Mouse (Mus musculus) hindbrain, embryonic 16.5 days (tissue): ENCODE measurements around the gene Prelp. TPM values are rescaled to one million over a fixed set of nuclear protein-coding genes. Genes with fewer than 3 reads are reported as not detected.

Experiments used
- ATAC-seq: fragments of 200-750 bp; cut with Nextera tagmentation; 2 replicates; pipeline ENCODE4 v1.8.0; 2017; ENCODE audit warnings: moderate TSS enrichment, moderate library complexity
- H3K27ac ChIP-seq: fragments of 300-500 bp; sonication (generic); 2 replicates; pipeline ENCODE4 v1.5.1; 2014; ENCODE audit warnings: low read depth, mild to moderate bottlenecking, control low read depth, low read length, moderate library complexity
- H3K27me3 ChIP-seq: fragments of 300-500 bp; sonication (generic); replicated peaks from 2 replicates; pipeline ENCODE4 v1.6.1; 2014; ENCODE audit warnings: low read length; ENCODE audit not compliant: control insufficient read depth, insufficient read depth
- H3K36me3 ChIP-seq: fragments of 300-500 bp; sonication (generic); 2 replicates; pipeline ENCODE4 v1.6.1; 2014; ENCODE audit warnings: mild to moderate bottlenecking, low read length, moderate library complexity, mixed read lengths; ENCODE audit not compliant: control insufficient read depth, insufficient read depth
- H3K4me1 ChIP-seq: fragments of 300-500 bp; sonication (generic); 2 replicates; pipeline ENCODE4 v1.6.1; 2014; ENCODE audit warnings: low read depth, low read length; ENCODE audit not compliant: control insufficient read depth, insufficient read depth
- H3K4me2 ChIP-seq: fragments of 300-500 bp; sonication (generic); 2 replicates; pipeline ENCODE4 v1.6.1; 2014; ENCODE audit warnings: mild to moderate bottlenecking, low read length, control low read depth, moderate library complexity
- H3K4me3 ChIP-seq: fragments of 300-500 bp; sonication (generic); 2 replicates; pipeline ENCODE4 v1.5.1; 2014; ENCODE audit warnings: mild to moderate bottlenecking, low read length, control low read depth, moderate library complexity
- H3K9ac ChIP-seq: fragments of 300-500 bp; sonication (generic); 2 replicates; pipeline ENCODE4 v1.6.1; 2014; ENCODE audit warnings: low read depth, mild to moderate bottlenecking, control low read depth, low read length, moderate library complexity
- H3K9me3 ChIP-seq: fragments of 300-500 bp; sonication (generic); 2 replicates; pipeline ENCODE4 v1.6.1; 2014; ENCODE audit warnings: mild to moderate bottlenecking, low read length, moderate library complexity; ENCODE audit not compliant: control insufficient read depth
- WGBS: fragments of 180-500 bp; shearing (Covaris S2); extraction: QIAGEN DNeasy Blood & Tissue Kit; methylation state at CpG from one replicate; pipeline ENCODE4 v1.1.7; 2014; 5-methylcytosine and 5-hydroxymethylcytosine counted together
- polyA plus RNA-seq: library from polyadenylated mRNA; unstranded; fragments of >200 nt; fragmentation: Nextera tagmentation; extraction: Ambion mirVana; gene quantifications from 2 replicates; pipeline ENCODE4 v1.2.1, GENCODE M21; 2015

The Prelp gene
- polyA plus RNA-seq, 1 experiment from 2014 or later, result 12.0 TPM

DNA sequence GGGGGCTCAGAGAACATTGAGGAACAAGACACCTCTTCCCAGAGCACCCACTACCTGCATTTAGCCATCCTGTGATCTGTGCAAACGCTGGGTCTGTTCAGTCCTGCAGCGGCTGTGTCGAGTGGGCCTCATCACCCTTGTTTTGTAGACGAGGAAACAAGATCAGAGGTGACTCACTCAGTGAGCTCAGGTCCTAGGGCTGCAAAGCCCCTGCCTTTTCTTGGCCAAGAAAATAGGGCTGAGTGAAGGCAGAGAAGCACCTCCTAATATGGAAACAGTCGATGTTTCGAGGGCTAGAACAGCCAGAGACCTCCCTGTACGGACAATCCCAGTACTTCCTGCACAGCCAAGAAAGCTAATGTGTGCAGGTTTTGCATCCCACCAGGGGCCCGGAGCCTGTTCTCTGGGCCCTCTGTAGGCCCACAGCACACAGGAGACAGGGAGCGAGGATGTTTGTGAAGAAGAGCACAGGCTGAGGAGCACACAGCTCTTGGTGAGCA, 22.1 kb downstream of the Prelp start:
- H3K9me3 ChIP-seq, result no peaks in the 10 kb centered on the region
- H3K9ac ChIP-seq, result no peak overlapping the region
- H3K4me3 ChIP-seq, result no peak overlapping the region
- no peak for ATAC-seq
- H3K4me1 ChIP-seq, result 0 out of 2 replicates have a peak, but pooled peaks cover 3% of the 10 kb centered on the region
- no peaks in the 10 kb centered on the region for H3K36me3 ChIP-seq
- H3K27me3 ChIP-seq, result peaks cover 2% of the 10 kb centered on the region; the same call in 1 of the 2 replicates
- 82% methylated on average over 9 of the region's 9 CpGs for WGBS
- no peak overlapping the region for H3K27ac ChIP-seq
- no peak overlapping the region for H3K4me2 ChIP-seq

- no peak overlapping the region for H3K27ac ChIP-seq
- H3K4me1 ChIP-seq, result peaks cover 6% of the 10 kb centered on the region; the same call in 1 of the 2 replicates
- peaks cover 2% of the 10 kb centered on the region; the same call in 1 of the 2 replicates for H3K27me3 ChIP-seq
- 68% methylated on average over 6 of the region's 6 CpGs for WGBS
- H3K4me2 ChIP-seq, result no peak overlapping the region
- no peak for ATAC-seq
- H3K9ac ChIP-seq, result no peak overlapping the region; the same call in 1 of the 2 replicates
- no peaks in the 10 kb centered on the region for H3K36me3 ChIP-seq
- H3K4me3 ChIP-seq, result no peak overlapping the region
- no peaks in the 10 kb centered on the region for H3K9me3 ChIP-seq
These were observed 23.9 kb downstream of the Prelp start for GRCm38 (mm10) chr1:133897293-133897692.

DNA sequence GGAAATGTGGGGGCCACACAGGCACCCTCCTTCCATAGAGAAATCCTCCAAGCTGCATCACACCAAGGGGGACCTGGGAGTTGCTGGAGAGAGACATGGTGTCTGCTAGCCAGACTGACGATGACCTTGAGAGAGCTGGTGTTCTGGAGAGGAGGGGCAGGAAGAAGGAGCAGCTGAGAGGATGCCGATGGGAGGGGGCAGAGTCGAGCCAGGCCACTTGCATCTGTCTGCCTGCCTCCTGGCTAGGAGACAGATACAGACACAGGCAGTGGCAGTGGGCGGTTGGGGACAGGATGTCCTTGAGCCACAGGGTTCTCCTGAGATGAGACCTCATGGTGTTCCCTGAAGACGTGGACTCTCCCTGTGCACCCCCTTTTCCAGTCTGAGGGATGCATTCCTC, 29.7 kb downstream of the Prelp start:
- no peak for ATAC-seq
- Histone ChIP-seq H3K9me3 (no peaks in the 10 kb centered on the region), H3K4me3 (no peak overlapping the region), H3K27ac (no peak overlapping the region), H3K4me1 (peaks cover 40% of the 10 kb centered on the region), H3K27me3 (no peaks in the 10 kb centered on the region), H3K36me3 (no peaks in the 10 kb centered on the region), H3K9ac (no peak overlapping the region; the same call in 1 of the 2 replicates), H3K4me2 (no peak overlapping the region)
- 21% methylated on average over 5 of the region's 5 CpGs for WGBS

DNA sequence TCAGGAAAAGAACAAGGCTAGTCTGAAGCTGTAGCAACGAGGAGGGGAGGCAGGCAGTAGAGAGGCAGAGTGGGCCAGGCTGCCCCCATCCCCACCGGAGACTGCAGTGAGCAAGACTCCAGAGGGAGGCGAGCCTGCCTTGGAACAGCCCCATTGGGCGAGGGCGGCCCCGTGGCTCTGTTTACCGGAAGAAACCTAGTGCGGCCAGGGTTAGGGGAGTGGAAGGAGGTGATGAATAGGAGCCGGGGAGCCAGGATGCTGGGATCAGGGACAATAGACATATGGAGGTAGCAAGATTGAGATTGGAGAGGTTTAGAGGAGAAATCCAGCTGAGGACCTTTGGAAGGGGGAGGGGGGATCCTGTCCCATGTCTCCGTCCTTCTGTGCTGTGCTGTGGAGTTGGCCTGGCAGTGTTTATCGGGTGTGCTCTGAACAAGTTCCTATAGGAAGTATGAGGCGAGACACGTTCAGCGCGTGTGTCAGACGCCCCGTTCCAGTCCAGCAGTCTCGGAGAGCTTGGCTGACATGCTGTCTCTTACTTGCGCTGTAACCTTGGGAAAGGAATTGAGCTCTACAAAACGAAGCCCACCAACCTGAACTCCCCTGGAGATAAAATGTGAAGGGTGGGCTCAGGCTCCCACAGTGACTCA, 31.1 kb downstream of the Prelp start:
- H3K27me3 ChIP-seq, result no peaks in the 10 kb centered on the region
- WGBS, result 15% methylated on average over 20 of the region's 20 CpGs
- ATAC-seq, result 0 out of 2 replicates have a peak, but pooled peaks have one; percentile 11
- peak overlapping the region; percentile 24; the same call in 1 of the 2 replicates for H3K9ac ChIP-seq
- H3K4me1 ChIP-seq, result peaks cover 39% of the 10 kb centered on the region
- H3K36me3 ChIP-seq, result no peaks in the 10 kb centered on the region
- H3K4me3 ChIP-seq, result no peak overlapping the region
- no peaks in the 10 kb centered on the region for H3K9me3 ChIP-seq
- no peak overlapping the region for H3K27ac ChIP-seq
- H3K4me2 ChIP-seq, result peak overlapping the region; percentile 37

DNA sequence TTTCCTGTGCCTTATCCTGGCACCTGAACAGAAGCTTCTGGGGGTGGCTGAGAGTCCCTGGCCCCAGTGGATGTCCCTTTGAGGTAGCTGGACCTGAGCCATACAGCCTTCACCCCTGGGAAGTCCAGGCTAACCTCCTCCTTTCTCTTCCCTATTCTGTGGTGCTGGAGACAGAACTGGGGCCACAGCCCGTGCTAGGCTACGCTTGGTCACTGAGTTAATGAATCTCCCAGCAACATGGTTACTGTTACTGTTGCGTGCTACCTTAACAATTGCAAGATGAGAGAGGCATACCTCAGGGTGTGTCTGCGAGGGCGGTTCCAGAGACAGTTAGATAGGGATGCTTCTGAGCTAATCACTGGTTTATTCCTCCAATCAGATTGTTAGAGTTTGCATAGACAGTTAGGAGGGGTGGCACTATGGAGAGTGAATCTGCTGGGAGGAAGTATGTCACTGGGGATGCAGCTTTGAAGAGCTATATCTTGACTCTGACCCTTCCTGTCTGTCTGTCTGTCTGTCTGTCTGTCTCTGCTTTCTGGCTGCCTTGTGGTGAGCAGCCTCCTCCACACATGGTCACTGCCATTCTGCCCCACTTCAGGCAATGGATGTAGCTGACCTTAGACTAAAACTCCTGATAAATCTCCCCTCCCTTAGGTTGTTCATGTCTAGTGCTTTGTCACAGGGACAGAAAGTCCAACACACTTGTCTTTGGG, 33.5 kb downstream of the Prelp start:
- Histone ChIP-seq H3K9ac (no peak overlapping the region), H3K4me1 (peaks cover 36% of the 10 kb centered on the region), H3K9me3 (no peaks in the 10 kb centered on the region), H3K27ac (peak overlapping the region; percentile 68), H3K4me2 (no peak overlapping the region), H3K4me3 (no peak overlapping the region), H3K36me3 (no peaks in the 10 kb centered on the region), H3K27me3 (no peaks in the 10 kb centered on the region)
- no peak for ATAC-seq
- 79% methylated on average over 5 of the region's 5 CpGs for WGBS

- ATAC-seq, result peak; percentile 71
- under 1% methylated on average over 8 of the region's 8 CpGs for WGBS
- H3K4me1 ChIP-seq, result peaks cover 36% of the 10 kb centered on the region
- no peaks in the 10 kb centered on the region for H3K27me3 ChIP-seq
- no peaks in the 10 kb centered on the region for H3K9me3 ChIP-seq
- H3K9ac ChIP-seq, result peak overlapping the region; percentile 19; the same call in 1 of the 2 replicates
- H3K36me3 ChIP-seq, result no peaks in the 10 kb centered on the region
- H3K4me3 ChIP-seq, result no peak overlapping the region
- H3K27ac ChIP-seq, result peak overlapping the region; percentile 68
- peak overlapping the region; percentile 46 for H3K4me2 ChIP-seq
These were observed 34.2 kb downstream of the Prelp start for GRCm38 (mm10) chr1:133887044-133887443.

DNA sequence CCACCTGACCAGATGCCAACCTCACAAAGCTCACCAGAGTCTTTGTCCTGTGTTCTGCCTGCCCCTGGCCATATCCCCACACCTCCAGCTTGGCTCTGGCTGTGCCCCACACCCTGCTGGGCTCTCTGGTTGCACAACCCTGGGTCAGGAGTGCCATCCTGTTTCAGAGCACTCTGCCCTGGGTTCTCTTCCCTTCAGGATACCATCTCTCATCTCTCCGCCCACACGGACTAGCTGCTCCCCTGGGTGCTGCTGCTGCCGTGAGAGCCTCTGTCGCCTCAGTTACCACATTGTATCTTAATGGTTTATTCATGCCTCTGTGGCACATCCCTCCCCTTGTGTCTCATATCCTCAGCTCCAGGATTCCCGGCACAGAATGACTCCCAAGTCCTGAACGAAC, 34.8 kb downstream of the Prelp start:
- H3K9me3 ChIP-seq, result no peaks in the 10 kb centered on the region
- H3K9ac ChIP-seq, result no peak overlapping the region; the same call in 1 of the 2 replicates
- no peak overlapping the region for H3K4me3 ChIP-seq
- H3K27me3 ChIP-seq, result no peaks in the 10 kb centered on the region
- H3K36me3 ChIP-seq, result no peaks in the 10 kb centered on the region
- no peak for ATAC-seq
- peak overlapping the region; percentile 46 for H3K4me2 ChIP-seq
- H3K27ac ChIP-seq, result peak overlapping the region; percentile 45; the same call in 1 of the 2 replicates
- 14% methylated on average over 6 of the region's 6 CpGs for WGBS
- peaks cover 31% of the 10 kb centered on the region for H3K4me1 ChIP-seq

DNA sequence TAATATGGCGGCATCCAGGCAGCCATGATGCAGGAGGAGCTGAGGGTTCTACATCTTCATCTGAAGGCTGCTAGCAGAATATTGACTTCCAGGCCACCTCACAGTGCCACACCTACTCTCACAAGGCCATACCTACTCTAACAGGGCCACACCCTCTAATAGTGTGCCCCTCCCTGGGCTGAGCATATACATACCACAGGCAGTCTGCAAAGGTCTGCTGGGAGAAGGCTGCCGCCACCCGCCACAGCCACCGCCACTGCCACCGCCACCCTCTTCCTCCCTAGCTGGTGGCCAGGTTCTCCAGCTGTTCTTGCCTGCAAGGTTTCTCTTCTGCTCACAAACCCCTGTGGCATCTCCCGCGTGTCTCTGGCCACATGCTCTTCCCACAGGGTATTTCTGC, 35.4 kb downstream of the Prelp start:
- 92% methylated on average over 4 of the region's 7 CpGs for WGBS
- no peak overlapping the region for H3K27ac ChIP-seq
- H3K9ac ChIP-seq, result no peak overlapping the region
- H3K27me3 ChIP-seq, result no peaks in the 10 kb centered on the region
- no peaks in the 10 kb centered on the region for H3K36me3 ChIP-seq
- peaks cover 26% of the 10 kb centered on the region for H3K4me1 ChIP-seq
- no peak overlapping the region for H3K4me2 ChIP-seq
- no peak overlapping the region for H3K4me3 ChIP-seq
- ATAC-seq, result no peak
- H3K9me3 ChIP-seq, result no peaks in the 10 kb centered on the region

DNA sequence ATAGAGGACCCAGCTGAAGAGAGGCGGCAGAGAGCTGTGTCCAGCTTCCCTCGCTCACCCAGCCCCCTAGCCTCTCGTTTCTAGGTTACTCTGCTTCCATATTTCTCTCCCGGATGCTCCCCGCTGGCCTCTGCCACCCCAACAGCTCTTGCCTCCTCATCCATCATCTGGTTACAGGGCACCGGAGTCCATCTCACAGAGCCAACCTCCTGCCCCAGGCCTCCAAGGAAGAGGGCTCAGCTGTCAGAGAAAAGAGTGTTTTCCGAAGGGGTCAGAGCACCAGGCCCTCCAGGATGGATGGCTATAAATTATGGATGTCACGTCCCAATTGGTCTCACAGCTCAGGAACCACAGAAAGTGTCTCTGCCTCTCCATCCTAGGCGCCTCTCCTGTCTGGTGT, 36.5 kb downstream of the Prelp start:
- Histone ChIP-seq H3K36me3 (no peaks in the 10 kb centered on the region), H3K4me2 (no peak overlapping the region), H3K4me1 (peaks cover 16% of the 10 kb centered on the region), H3K9me3 (no peaks in the 10 kb centered on the region), H3K9ac (no peak overlapping the region), H3K4me3 (no peak overlapping the region), H3K27me3 (no peaks in the 10 kb centered on the region), H3K27ac (no peak overlapping the region)
- WGBS, result 48% methylated on average over 9 of the region's 9 CpGs
- ATAC-seq, result no peak
